Mouse (Mus musculus): ENCODE measurements at regions not wholly inside any gene's neighbourhood (a gene's known extent, or its start where the extent isn't known, plus 50 kb on each side); places are given as distances from the start of the nearest gene placed in this dataset.

DNA sequence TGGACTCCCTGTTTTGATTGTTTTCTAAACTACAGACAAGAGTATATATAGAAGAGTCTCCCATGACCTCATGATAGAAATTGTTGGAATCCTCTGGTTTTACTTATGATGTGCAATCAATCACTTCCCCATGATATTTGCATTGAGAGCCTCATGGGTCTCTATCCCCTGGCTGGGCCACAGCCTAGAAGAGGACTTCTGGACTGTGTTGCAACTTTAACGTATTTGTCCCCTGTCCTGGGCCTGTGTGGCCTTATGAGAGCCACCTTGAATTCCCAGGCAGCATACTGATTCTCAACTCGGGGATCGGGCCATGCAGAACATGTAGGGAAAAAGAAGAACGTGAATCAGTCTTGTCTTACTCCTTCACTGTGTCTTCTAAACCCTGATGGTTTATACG, 676.3 kb upstream of the Cited2 start:
- H3K27me3 ChIP-seq: no peaks in the 10 kb centered on the region

DNA sequence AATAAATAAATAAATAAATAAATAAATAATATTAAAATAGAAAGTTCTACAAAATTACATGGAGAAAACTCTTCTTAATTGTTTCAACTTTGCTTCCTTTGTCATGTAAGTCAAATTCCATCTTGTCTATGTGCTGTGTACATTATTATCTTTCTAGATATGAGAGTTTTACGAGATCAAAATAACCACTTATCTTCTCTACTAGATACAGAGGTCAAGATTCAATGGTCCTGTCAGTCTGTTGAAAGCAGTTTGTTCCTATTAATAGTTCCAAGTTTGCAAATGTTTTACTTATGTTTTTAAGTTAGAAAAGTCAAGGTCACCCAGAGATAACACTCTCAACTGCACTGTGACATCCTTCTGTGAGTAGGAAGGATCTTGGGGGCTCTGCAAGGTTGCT, 650.1 kb upstream of the Cited2 start:
- no peaks in the 10 kb centered on the region for H3K36me3 ChIP-seq (ENCODE audit: poor library complexity, severe bottlenecking)
- no peak overlapping the region for H3K27ac ChIP-seq
- no peak overlapping the region for H3K4me2 ChIP-seq
- no peaks in the 10 kb centered on the region for H3K27me3 ChIP-seq
- H3K9ac ChIP-seq: no peak overlapping the region
- WGBS: 98% methylated on average over 1 of the region's 1 CpGs
- no peak for ATAC-seq
- no peak overlapping the region for H3K4me3 ChIP-seq
- H3K9me3 ChIP-seq (replicated peaks): no peaks in the 10 kb centered on the region
- H3K4me1 ChIP-seq: peaks cover 22% of the 10 kb centered on the region

More for the DNA sequence above, 676.3 kb upstream of the Cited2 start:
- H3K36me3 ChIP-seq (ENCODE audit: poor library complexity, severe bottlenecking): no peaks in the 10 kb centered on the region
- no peak overlapping the region for H3K4me3 ChIP-seq
- H3K27ac ChIP-seq: no peak overlapping the region
- 90% methylated on average over 5 of the region's 5 CpGs for WGBS
- H3K4me2 ChIP-seq: no peak overlapping the region
- no peaks in the 10 kb centered on the region for H3K9me3 ChIP-seq (replicated peaks)
- H3K9ac ChIP-seq: no peak overlapping the region
- H3K4me1 ChIP-seq: no peaks in the 10 kb centered on the region
- ATAC-seq: no peak

DNA sequence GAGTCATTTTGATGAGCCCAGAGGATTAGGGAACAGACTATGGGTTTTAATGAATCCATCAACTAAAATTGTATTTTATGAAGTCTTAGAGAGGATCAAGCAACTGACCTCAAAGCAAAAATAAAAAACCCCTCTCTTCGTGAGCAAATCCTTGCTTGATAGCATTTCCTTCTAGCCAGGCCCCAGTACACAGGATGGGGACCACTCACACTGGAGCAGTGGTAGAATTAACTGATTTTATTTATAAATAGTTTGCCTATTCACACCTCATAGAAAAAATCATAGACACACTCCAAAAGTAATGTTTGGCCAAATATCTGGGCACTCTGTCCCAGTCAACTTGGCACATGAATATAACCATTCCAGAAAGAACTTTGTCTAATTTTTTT, 649.0 kb upstream of the Cited2 start:
- peaks cover 22% of the 10 kb centered on the region for H3K4me1 ChIP-seq
- 9% methylated on average over 1 of the region's 1 CpGs for WGBS
- no peaks in the 10 kb centered on the region for H3K36me3 ChIP-seq (ENCODE audit: poor library complexity, severe bottlenecking)
- H3K9ac ChIP-seq: no peak overlapping the region
- peak; percentile 71; the same call in 1 of the 2 replicates for ATAC-seq
- no peak overlapping the region for H3K27ac ChIP-seq
- no peaks in the 10 kb centered on the region for H3K9me3 ChIP-seq (replicated peaks)
- no peaks in the 10 kb centered on the region for H3K27me3 ChIP-seq
- 0 out of 2 replicates have a peak overlapping the region, but pooled peaks have one; percentile 2 for H3K4me2 ChIP-seq
- H3K4me3 ChIP-seq: no peak overlapping the region

DNA sequence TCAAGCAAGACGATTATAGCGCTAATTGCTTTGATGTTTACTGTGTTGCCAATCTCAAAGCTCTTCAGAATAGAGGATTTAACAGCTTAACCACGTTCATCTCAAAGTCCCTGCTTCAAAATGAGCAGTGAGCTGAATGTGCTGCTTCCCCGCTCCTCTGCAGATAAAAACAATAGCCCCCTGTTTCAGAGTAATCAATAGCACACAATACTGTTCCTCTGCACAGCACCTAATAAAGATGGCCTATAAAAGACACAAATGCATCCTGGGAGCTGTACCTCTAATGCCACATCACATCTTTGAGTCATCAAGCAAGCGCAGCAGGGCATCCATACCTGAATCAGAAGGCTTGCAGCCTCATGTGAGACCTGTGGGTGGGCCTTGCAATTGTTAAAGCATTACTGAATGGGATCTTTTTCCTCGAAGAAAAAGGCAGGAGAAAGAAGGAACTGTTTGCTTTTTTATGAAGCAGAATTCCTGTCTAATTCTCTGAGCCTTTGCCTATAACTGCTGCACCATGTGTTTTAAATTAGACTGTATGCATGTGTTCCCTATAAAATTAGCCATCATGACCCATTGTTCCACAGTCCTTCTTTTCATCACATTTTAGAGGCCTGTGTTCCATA, 648.5 kb upstream of the Cited2 start:
- no peaks in the 10 kb centered on the region for H3K27me3 ChIP-seq
- H3K4me1 ChIP-seq: peaks cover 22% of the 10 kb centered on the region
- 0 out of 2 replicates have a peak overlapping the region, but pooled peaks have one; percentile 2 for H3K4me2 ChIP-seq
- no peak overlapping the region for H3K4me3 ChIP-seq
- ATAC-seq: peak; percentile 79
- no peak overlapping the region for H3K27ac ChIP-seq
- no peaks in the 10 kb centered on the region for H3K9me3 ChIP-seq (replicated peaks)
- 2% methylated on average over 6 of the region's 6 CpGs for WGBS
- no peak overlapping the region for H3K9ac ChIP-seq
- H3K36me3 ChIP-seq (ENCODE audit: poor library complexity, severe bottlenecking): no peaks in the 10 kb centered on the region

DNA sequence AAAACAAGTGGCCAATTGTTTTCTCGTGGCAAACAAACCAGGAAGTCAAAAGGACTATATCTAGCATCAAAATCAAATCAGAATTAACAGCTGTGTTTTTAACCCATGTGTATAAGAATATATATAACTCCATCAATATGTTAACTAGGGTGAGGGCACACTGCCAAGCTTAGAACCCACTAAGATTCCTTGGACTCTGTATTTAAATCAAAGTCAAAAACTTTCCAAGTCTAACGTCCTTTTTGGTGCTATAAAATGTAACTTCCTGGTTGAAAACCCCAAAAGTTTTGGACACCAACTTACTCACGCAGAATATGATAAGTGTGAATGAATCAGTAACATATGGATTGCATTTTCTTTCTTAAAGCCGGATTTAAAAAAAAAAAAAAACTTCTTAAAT, 647.9 kb upstream of the Cited2 start:
- Histone ChIP-seq H3K4me2 (no peak overlapping the region), H3K9ac (no peak overlapping the region), H3K36me3 (ENCODE audit: poor library complexity, severe bottlenecking) (no peaks in the 10 kb centered on the region), H3K4me3 (no peak overlapping the region), H3K27ac (no peak overlapping the region), H3K4me1 (peaks cover 22% of the 10 kb centered on the region), H3K27me3 (no peaks in the 10 kb centered on the region), H3K9me3 (replicated peaks) (no peaks in the 10 kb centered on the region)
- no peak for ATAC-seq
- 48% methylated on average over 4 of the region's 4 CpGs for WGBS

DNA sequence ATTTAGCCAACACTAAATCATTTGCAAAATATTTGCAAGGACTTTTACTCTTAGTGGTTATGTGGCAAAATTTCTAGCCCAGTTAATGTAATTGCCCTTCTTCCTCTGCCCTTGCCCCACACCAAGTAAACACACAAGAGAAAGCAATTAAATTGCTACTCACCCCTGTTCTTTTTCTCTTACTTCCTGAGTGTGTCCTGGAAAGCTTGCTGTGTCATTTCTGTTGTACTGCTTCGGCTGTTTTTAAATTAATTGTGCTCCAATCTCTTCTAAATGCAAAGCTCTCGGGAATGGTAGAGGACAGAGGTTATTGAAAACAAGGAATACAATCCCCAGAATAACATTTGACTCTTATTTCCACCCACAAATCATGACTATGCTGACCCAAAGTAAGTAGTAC, 647.4 kb upstream of the Cited2 start:
- Histone ChIP-seq H3K27ac (no peak overlapping the region), H3K9me3 (replicated peaks) (no peaks in the 10 kb centered on the region), H3K4me2 (no peak overlapping the region), H3K36me3 (ENCODE audit: poor library complexity, severe bottlenecking) (no peaks in the 10 kb centered on the region), H3K4me1 (peaks cover 22% of the 10 kb centered on the region), H3K27me3 (no peaks in the 10 kb centered on the region), H3K9ac (no peak overlapping the region), H3K4me3 (no peak overlapping the region)
- 14% methylated on average over 2 of the region's 2 CpGs for WGBS
- ATAC-seq: no peak

DNA sequence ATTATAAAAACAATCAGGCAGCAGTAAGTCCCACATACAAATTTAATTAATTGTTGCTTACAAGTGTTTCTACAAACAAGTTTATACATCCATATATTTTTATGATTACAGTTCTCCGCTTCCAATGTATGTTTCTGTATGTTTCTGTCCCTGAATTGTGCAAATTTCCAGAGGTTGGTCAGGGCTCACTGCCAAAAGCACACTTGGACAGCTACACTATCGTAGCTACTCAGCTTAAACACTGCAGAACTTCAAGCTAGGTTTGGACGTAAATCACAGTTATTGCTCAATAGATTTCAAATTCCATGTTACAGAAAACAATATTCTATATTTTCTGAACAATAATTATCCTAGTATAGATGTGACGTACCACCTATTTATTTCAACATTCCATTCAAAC, 646.8 kb upstream of the Cited2 start:
- no peaks in the 10 kb centered on the region for H3K27me3 ChIP-seq
- no peak overlapping the region for H3K4me2 ChIP-seq
- WGBS: 79% methylated on average over 4 of the region's 4 CpGs
- no peaks in the 10 kb centered on the region for H3K36me3 ChIP-seq (ENCODE audit: poor library complexity, severe bottlenecking)
- H3K9ac ChIP-seq: no peak overlapping the region
- no peaks in the 10 kb centered on the region for H3K9me3 ChIP-seq (replicated peaks)
- ATAC-seq: no peak
- no peak overlapping the region for H3K4me3 ChIP-seq
- H3K4me1 ChIP-seq: peaks cover 22% of the 10 kb centered on the region
- no peak overlapping the region for H3K27ac ChIP-seq

DNA sequence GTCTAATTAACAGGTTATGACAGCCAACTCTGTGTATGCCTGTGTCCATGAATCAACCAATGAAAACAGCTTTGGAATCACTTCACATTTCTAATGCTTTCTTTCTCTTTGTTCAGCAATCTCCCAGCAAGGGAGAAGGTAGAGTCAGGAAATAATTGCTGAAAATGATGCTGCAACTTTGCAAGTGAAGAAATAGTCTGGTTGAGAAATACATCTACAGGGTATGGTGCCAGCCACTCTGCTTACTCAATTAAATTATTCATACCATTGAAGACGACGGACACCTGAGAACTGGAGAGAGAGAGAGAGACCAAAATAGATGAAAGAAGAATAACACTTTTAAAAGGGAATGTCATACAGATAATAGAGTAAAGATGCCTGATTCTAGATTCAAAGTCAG, 645.4 kb upstream of the Cited2 start:
- H3K36me3 ChIP-seq (ENCODE audit: poor library complexity, severe bottlenecking): no peaks in the 10 kb centered on the region
- no peak for ATAC-seq
- WGBS: 76% methylated on average over 2 of the region's 2 CpGs
- no peak overlapping the region for H3K27ac ChIP-seq
- H3K9me3 ChIP-seq (replicated peaks): no peaks in the 10 kb centered on the region
- H3K4me1 ChIP-seq: peaks cover 22% of the 10 kb centered on the region
- H3K9ac ChIP-seq: no peak overlapping the region
- H3K4me3 ChIP-seq: no peak overlapping the region
- H3K4me2 ChIP-seq: no peak overlapping the region
- no peaks in the 10 kb centered on the region for H3K27me3 ChIP-seq

DNA sequence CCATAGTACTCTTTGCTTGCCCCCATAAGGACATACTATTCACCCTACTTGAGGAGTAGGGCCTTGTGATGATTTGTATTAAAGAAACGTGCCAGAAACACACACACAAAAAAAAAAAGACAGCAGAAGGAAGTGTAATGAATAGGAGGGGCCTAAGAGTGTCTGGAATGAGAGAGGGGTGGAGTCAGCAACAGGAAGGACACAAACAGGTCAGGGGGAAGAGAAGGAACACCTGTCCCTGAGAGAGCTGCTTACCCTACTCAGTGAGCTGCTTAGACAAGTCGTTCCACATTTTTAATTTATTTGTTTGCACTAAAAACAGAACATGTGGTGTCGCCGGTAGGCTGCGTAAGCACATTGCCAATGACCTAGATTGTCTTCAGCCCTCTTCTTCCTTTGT, 642.2 kb upstream of the Cited2 start:
- no peak for ATAC-seq
- WGBS: 86% methylated on average over 5 of the region's 5 CpGs
- no peaks in the 10 kb centered on the region for H3K9me3 ChIP-seq (replicated peaks)
- H3K27ac ChIP-seq: no peak overlapping the region
- no peak overlapping the region for H3K4me3 ChIP-seq
- no peaks in the 10 kb centered on the region for H3K36me3 ChIP-seq (ENCODE audit: poor library complexity, severe bottlenecking)
- H3K27me3 ChIP-seq: no peaks in the 10 kb centered on the region
- H3K4me1 ChIP-seq: no peaks in the 10 kb centered on the region
- no peak overlapping the region for H3K9ac ChIP-seq
- no peak overlapping the region for H3K4me2 ChIP-seq

DNA sequence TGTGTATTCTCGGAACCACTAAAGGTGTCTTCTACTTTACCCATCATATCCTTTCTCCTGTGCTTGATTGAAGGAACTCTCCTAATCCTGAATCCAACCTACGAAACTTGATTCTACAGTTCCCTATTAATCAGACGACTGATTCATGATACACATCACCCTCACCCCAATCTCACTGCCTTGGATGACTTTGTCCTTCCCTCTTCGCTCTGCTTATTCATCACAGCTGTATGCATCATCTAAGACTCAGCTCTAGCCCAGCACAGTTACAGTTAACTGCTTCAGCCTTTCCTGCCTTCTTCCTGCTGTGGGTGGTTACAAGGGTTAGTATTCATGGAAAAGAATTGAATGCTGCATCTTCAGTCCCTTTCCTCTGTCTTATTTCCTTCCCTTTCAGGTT, 640.1 kb upstream of the Cited2 start:
- Histone ChIP-seq H3K36me3 (ENCODE audit: poor library complexity, severe bottlenecking) (no peaks in the 10 kb centered on the region), H3K9ac (no peak overlapping the region), H3K4me2 (no peak overlapping the region), H3K27me3 (no peaks in the 10 kb centered on the region), H3K4me3 (no peak overlapping the region), H3K4me1 (no peaks in the 10 kb centered on the region), H3K27ac (no peak overlapping the region), H3K9me3 (replicated peaks) (no peaks in the 10 kb centered on the region)
- WGBS: 91% methylated on average over 4 of the region's 4 CpGs
- no peak for ATAC-seq

DNA sequence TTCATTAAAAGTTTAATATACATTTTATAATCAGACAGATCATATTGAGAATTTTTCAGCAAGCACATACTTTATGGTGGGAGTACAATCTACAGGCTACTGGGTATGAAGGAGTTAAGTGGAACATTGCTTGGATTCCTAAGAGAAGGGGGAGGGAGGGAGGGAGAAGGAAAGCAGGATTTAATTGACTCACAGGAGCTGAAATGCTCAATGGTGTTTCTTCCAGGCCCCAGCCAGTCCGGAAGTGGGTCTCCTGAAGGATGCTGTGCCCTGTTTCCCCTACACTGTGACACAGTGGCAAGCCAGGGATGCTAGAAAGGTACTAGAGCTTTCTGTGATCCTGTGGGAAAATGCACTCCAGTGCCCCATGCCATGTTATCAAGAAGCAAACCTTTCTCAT, 621.0 kb upstream of the Cited2 start:
- Histone ChIP-seq H3K9me3 (replicated peaks) (no peaks in the 10 kb centered on the region), H3K27ac (no peak overlapping the region), H3K36me3 (ENCODE audit: poor library complexity, severe bottlenecking) (no peaks in the 10 kb centered on the region), H3K27me3 (no peaks in the 10 kb centered on the region), H3K4me2 (no peak overlapping the region), H3K9ac (no peak overlapping the region), H3K4me1 (peaks cover 10% of the 10 kb centered on the region), H3K4me3 (no peak overlapping the region)
- 8% methylated on average over 1 of the region's 1 CpGs for WGBS
- ATAC-seq: peak; percentile 61; the same call in 1 of the 2 replicates

DNA sequence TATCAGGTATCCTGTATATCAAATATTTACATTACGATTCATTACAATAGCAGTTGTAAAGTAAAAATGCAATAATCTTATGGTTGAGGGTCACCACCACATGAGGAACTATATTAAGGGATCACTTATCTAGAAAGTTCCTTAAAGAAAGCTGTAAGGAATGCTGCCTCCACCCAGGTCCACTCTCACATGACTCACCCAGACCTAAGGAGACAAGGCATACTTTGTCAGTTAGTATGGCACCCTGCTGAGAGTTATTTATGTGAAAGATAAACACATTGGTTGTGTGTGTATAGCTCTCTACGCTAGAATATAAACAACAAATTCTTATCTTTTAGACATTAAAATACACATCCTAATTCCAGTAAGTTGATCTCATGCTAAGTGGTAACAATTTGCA, 619.6 kb upstream of the Cited2 start:
- Histone ChIP-seq H3K27me3 (no peaks in the 10 kb centered on the region), H3K4me2 (no peak overlapping the region), H3K4me1 (peaks cover 10% of the 10 kb centered on the region), H3K9ac (no peak overlapping the region), H3K27ac (no peak overlapping the region), H3K36me3 (ENCODE audit: poor library complexity, severe bottlenecking) (no peaks in the 10 kb centered on the region), H3K4me3 (no peak overlapping the region), H3K9me3 (replicated peaks) (no peaks in the 10 kb centered on the region)
- WGBS: 83% methylated on average over 2 of the region's 2 CpGs
- ATAC-seq: no peak

DNA sequence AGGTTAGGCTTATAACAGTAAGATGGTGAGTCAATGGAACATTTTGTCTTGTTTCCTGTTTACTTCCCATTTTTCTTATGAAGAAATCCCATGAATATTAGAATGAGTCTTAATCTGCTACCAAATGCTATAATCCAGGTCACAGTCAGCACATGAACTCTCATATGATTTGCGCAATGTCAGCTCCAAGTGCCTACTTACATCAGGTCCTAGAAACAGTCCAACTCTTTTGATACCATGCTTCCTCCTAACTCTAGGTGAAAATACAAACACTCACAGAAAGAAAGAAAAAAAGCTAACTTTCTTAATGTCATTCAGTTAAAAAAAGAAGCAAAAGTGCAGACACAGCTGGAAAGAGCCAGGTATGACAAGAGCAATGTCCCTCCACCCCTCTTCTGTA, 616.2 kb upstream of the Cited2 start:
- Histone ChIP-seq H3K9me3 (replicated peaks) (no peaks in the 10 kb centered on the region), H3K4me3 (no peak overlapping the region), H3K27me3 (no peaks in the 10 kb centered on the region), H3K4me2 (no peak overlapping the region), H3K36me3 (ENCODE audit: poor library complexity, severe bottlenecking) (no peaks in the 10 kb centered on the region), H3K27ac (no peak overlapping the region), H3K9ac (no peak overlapping the region), H3K4me1 (peaks cover 4% of the 10 kb centered on the region; the same call in 1 of the 2 replicates)
- no peak for ATAC-seq
- WGBS: 97% methylated on average over 1 of the region's 1 CpGs
